ENCODE assay signal across 14 mouse cellular contexts in the genomic region with DNA sequence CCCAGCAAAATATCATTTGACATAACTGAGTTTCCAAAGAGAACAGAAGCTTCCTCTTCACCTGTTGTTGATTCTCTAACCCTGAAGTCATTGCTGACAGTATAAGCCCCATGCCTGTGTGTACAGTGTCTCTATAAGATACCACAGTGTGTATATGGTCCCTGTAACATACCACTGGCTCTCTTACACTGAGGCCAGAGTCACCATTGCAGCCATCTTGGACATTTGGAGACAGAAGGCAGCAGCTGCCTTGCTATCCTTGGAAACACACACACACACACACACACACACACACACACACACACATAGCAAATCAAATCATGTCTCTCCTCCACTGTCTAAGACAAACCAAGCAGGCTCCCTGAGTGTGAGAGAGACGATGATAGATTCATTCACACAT.
"Had no signal": no experiment of that assay in that cellular context is flagged by ENCODE, and none has a peak within 500 bp of the region (broad histone marks: within the 10 kb centered on the region; RNA-seq: fewer than 3 reads in every experiment).

No protein-coding gene starts in this region.

- H3K4me2 ChIP-seq: liver, embryonic 13.5 days; lung, embryonic 15.5 days; midbrain, embryonic 12.5 days had no signal

- ATAC-seq: liver, postnatal 0 days had no signal

- H3K9ac ChIP-seq: liver, embryonic 13.5 days; liver, postnatal 0 days; lung, embryonic 15.5 days; midbrain, embryonic 12.5 days had no signal

- H3K4me3 ChIP-seq: liver, embryonic 13.5 days; lung, embryonic 15.5 days; midbrain, embryonic 12.5 days had no signal

- H3K27ac ChIP-seq: kidney, postnatal 0 days; liver, embryonic 13.5 days; lung, embryonic 15.5 days; midbrain, embryonic 12.5 days; stomach, postnatal 0 days had no signal

- H3K27me3 ChIP-seq: liver, embryonic 13.5 days; lung, embryonic 15.5 days; midbrain, embryonic 12.5 days had no signal

- H3K4me1 ChIP-seq: liver, embryonic 13.5 days; lung, embryonic 15.5 days had no signal

- DNase-seq: kidney, adult 11 months; kidney, adult 9 months; kidney, postnatal 36 days; liver; liver, embryonic 13.5 days; liver, postnatal 0 days; right cerebral cortex, adult 18-20 months; right cerebral cortex, postnatal 25 days; thymus, adult 18-20 months; thymus, postnatal 14 days had no signal

- H3K9me3 ChIP-seq: liver, embryonic 13.5 days; lung, embryonic 15.5 days; midbrain, embryonic 12.5 days had no signal

- H3K36me3 ChIP-seq: liver, embryonic 13.5 days; lung, embryonic 15.5 days; midbrain, embryonic 12.5 days had no signal
